Mouse (Mus musculus) ovary, adult 10 weeks (tissue): ENCODE measurements around the gene Adam17. TPM values are rescaled to one million over a fixed set of nuclear protein-coding genes. Genes with fewer than 3 reads are reported as not detected.

ENCODE experiments used
- polyA plus RNA-seq: library from polyadenylated mRNA; stranded (reverse); fragments of 350-450 nt; fragmentation: Illumina TruSeq; extraction: RNeasy Lipid Tissue Mini Kit (QIAGEN cat#74804); gene quantifications from one replicate; pipeline ENCODE4 v1.2.3, GENCODE M21; 2014

The Adam17 gene
- polyA plus RNA-seq = 124 TPM

DNA sequence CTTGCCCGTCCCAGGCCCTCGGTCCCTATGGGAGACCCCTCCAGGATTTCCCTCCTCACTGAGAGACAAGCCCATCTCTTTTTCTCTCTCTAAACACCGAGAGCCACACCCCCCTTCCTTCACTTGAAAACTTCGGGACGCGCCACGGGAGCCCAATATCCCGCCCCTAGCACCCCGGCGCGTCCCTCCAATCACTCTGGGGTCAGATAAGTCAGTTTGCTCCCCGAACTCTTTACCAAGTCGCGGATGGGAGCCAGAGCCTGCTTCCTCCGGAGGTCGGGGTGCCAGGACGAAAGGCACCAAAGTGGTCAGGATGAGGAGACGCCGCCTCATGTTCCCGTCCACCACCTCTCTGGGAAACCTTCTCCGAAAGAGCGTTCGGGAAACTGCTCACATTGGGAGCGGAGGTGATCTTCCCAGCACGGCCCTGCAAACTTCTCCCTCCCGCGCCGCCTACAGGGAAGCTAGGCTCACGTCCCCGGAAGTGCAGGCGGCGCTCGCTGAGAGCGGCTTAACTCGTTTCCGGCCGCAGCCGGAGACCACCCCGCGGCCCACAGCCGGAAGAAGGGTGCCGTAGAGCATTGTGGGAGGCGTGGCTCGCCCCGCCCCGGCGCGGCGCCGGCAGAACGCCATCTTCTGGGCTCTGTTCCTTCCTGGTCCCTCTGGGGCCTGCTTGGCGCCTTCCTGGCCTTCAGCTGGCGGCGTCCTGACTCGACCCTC lies at the start of gene Adam17:
Gene Adam17 (minus strand): TSS at position 533 of the 720 bp plus-strand sequence.

GRCm38 (mm10) chr12:21417100-21418070 lies 44.0 kb upstream of the Adam17 start, which contains the start of gene Ywhaq:
Gene Ywhaq, minus strand, starts transcription at chr12:21417637.

GRCm38 (mm10) chr12:21315923-21316868 lies 57.2 kb downstream of the Adam17 start, which contains the start of gene Iah1:
Gene Iah1, plus strand, starts transcription at chr12:21316389.

GRCm38 (mm10) chr12:21286243-21286622 lies 87.2 kb downstream of the Adam17 start, which contains the start of gene Itgb1bp1:
Gene Itgb1bp1, minus strand, starts transcription at chr12:21286284.

GRCm38 (mm10) chr12:21284761-21285441 lies 88.5 kb downstream of the Adam17 start, which contains the start of gene Cpsf3:
Gene Cpsf3, plus strand, starts transcription at chr12:21285391.

Other genes starting within 250 kb of the Adam17 start
- gene Cpsf3, start 88.2 kb downstream of the Adam17 start, polyA plus RNA-seq = 87.9 TPM
- gene Itgb1bp1, start 87.3 kb downstream of the Adam17 start, polyA plus RNA-seq = 13.3 TPM
- gene Iah1, start 57.2 kb downstream of the Adam17 start, polyA plus RNA-seq = 28.1 TPM
- gene Ywhaq, start 44.0 kb upstream of the Adam17 start, polyA plus RNA-seq = 1,122 TPM